ENCODE assay signal across 31 mouse cellular contexts in genomic region chr16:16222651-16223050, GRCm38 (mm10). TPM values are rescaled to one million over a fixed set of nuclear protein-coding genes. Genes with fewer than 3 reads are reported as not detected.
DNase-seq lines count a peak whose midpoint lies in the region; ATAC-seq and TF ChIP-seq lines count a peak whose summit lies in the region.
"Had no signal": no experiment of that assay in that cellular context is flagged by ENCODE, and none has a peak within 500 bp of the region (broad histone marks: within the 10 kb centered on the region; RNA-seq: fewer than 3 reads in every experiment).

No protein-coding gene starts in this region.

- 35% methylated on average over 1 of the region's 1 CpGs for WGBS in embryonic facial prominence, embryonic 13.5 days
- 57% methylated on average over 1 of the region's 1 CpGs for WGBS in embryonic facial prominence, embryonic 10.5 days
- 40% methylated on average over 1 of the region's 1 CpGs for WGBS in heart, embryonic 12.5 days
- 76% methylated on average over 1 of the region's 1 CpGs for whole genome bisulfite sequencing in neural tube, embryonic 14.5 days
- 62% methylated on average over 1 of the region's 1 CpGs for WGBS in midbrain, embryonic 11.5 days

- no peaks in the 10 kb centered on the region for H3K36me3 ChIP-seq in embryonic facial prominence, embryonic 13.5 days
- 0 out of 2 replicates have a peak, but pooled peaks cover 2% of the 10 kb centered on the region for H3K36me3 ChIP-seq in embryonic facial prominence, embryonic 10.5 days (replicated peaks)
- peaks cover 14% of the 10 kb centered on the region for H3K36me3 ChIP-seq in heart, embryonic 12.5 days
- no peaks in the 10 kb centered on the region for H3K36me3 ChIP-seq in neural tube, embryonic 14.5 days (ENCODE audit: control insufficient read depth, insufficient read depth, low read length)
- no peaks in the 10 kb centered on the region for H3K36me3 ChIP-seq in midbrain, embryonic 11.5 days (ENCODE audit: control insufficient read depth, insufficient read depth, low read length)
- H3K36me3 ChIP-seq: hindbrain, embryonic 12.5 days; intestine, embryonic 15.5 days; midbrain, embryonic 15.5 days had no signal

- H3K4me3 ChIP-seq in embryonic facial prominence, embryonic 13.5 days = no peak overlapping the region
- no peak overlapping the region for H3K4me3 ChIP-seq in embryonic facial prominence, embryonic 10.5 days
- no peak overlapping the region for H3K4me3 ChIP-seq in heart, embryonic 12.5 days
- no peak overlapping the region for H3K4me3 ChIP-seq in layer of hippocampus, adult 2 months
- H3K4me3 ChIP-seq in neural tube, embryonic 14.5 days (ENCODE audit: low read depth, low read length) = no peak overlapping the region
- H3K4me3 ChIP-seq in midbrain, embryonic 11.5 days (ENCODE audit: low read depth, low read length) = no peak overlapping the region
- H3K4me3 ChIP-seq: hindbrain, embryonic 12.5 days; intestine, embryonic 15.5 days; midbrain, embryonic 15.5 days had no signal

- H3K9ac ChIP-seq in embryonic facial prominence, embryonic 13.5 days = no peak overlapping the region
- no peak overlapping the region for H3K9ac ChIP-seq in heart, embryonic 12.5 days
- no peak overlapping the region for H3K9ac ChIP-seq in neural tube, embryonic 14.5 days (replicated peaks; ENCODE audit: low read depth, low read length)
- H3K9ac ChIP-seq in midbrain, embryonic 11.5 days (ENCODE audit: low read length) = no peak overlapping the region
- H3K9ac ChIP-seq: hindbrain, embryonic 12.5 days; intestine, embryonic 15.5 days; liver, embryonic 14.5 days; midbrain, embryonic 15.5 days had no signal

- TF ChIP-seq CTCF in layer of hippocampus, adult 2 months (conservative IDR thresholded peaks at IDR 0.05) = no peak

- H3K27me3 ChIP-seq in embryonic facial prominence, embryonic 13.5 days = no peaks in the 10 kb centered on the region
- H3K27me3 ChIP-seq in embryonic facial prominence, embryonic 10.5 days (replicated peaks; ENCODE audit: low read depth, poor library complexity, severe bottlenecking) = no peaks in the 10 kb centered on the region
- H3K27me3 ChIP-seq in heart, embryonic 12.5 days (replicated peaks) = no peaks in the 10 kb centered on the region
- H3K27me3 ChIP-seq in neural tube, embryonic 14.5 days (ENCODE audit: control insufficient read depth, insufficient read depth, low read length) = no peaks in the 10 kb centered on the region
- no peaks in the 10 kb centered on the region for H3K27me3 ChIP-seq in midbrain, embryonic 11.5 days (ENCODE audit: control insufficient read depth, insufficient read depth, low read length)
- H3K27me3 ChIP-seq: CH12.LX; hindbrain, embryonic 12.5 days; intestine, embryonic 15.5 days; midbrain, embryonic 15.5 days had no signal

- H3K27ac ChIP-seq in embryonic facial prominence, embryonic 13.5 days = no peak overlapping the region
- H3K27ac ChIP-seq in embryonic facial prominence, embryonic 10.5 days (replicated peaks) = no peak overlapping the region
- peak overlapping the region; percentile 97; the same call in 1 of the 2 replicates for H3K27ac ChIP-seq in heart, embryonic 12.5 days (ENCODE audit: poor library complexity, severe bottlenecking)
- H3K27ac ChIP-seq in layer of hippocampus, adult 2 months = peak overlapping the region; percentile 64
- no peak overlapping the region for H3K27ac ChIP-seq in neural tube, embryonic 14.5 days (ENCODE audit: low read depth, low read length)
- no peak overlapping the region for H3K27ac ChIP-seq in midbrain, embryonic 11.5 days (ENCODE audit: low read depth, low read length)
- H3K27ac ChIP-seq: hindbrain, embryonic 12.5 days; hindbrain, postnatal 0 days; intestine, embryonic 15.5 days; kidney, postnatal 0 days; liver, embryonic 14.5 days; midbrain, embryonic 15.5 days; stomach, postnatal 0 days had no signal

- DNase-seq in embryonic facial prominence, embryonic 10.5 days (ENCODE audit: low spot score) = no peak
- DNase-seq in heart, postnatal 4 days = no peak
- no peak for DNase-seq in layer of hippocampus, adult 2 months (ENCODE audit: low spot score in 2 of 2)
- no peak for DNase-seq in layer of hippocampus, postnatal 36 days
- no peak for DNase-seq in midbrain, embryonic 11.5 days (ENCODE audit: low spot score, missing footprints)
- DNase-seq: adrenal gland, adult 8-10 months; cerebellum, adult 2 months; cerebellum, postnatal 14 days; gastrocnemius, postnatal 14 days; kidney, adult 2 months; layer of hippocampus, adult 9-11 months; liver; lung, adult 2 months; lung, postnatal 14 days; right cerebral cortex, adult 18-20 months; spleen, adult 18-20 months; thymus, adult 18-20 months; thymus, postnatal 25 days had no signal

- ATAC-seq in embryonic facial prominence, embryonic 13.5 days (ENCODE audit: insufficient number of reproducible peaks, insufficient read depth, low FRiP score, low TSS enrichment, low read depth) = peak; percentile 52; the same call in 1 of the 2 replicates
- ATAC-seq in heart, embryonic 12.5 days (ENCODE audit: insufficient number of reproducible peaks, low FRiP score) = no peak
- ATAC-seq in neural tube, embryonic 14.5 days (ENCODE audit: low read depth) = peak; percentile 44; the same call in 1 of the 2 replicates
- no peak for ATAC-seq in midbrain, embryonic 11.5 days (ENCODE audit: low FRiP score)
- ATAC-seq: forebrain, embryonic 14.5 days; hindbrain, postnatal 0 days; intestine, embryonic 15.5 days; midbrain, embryonic 15.5 days had no signal

- no peaks in the 10 kb centered on the region for H3K9me3 ChIP-seq in embryonic facial prominence, embryonic 13.5 days
- H3K9me3 ChIP-seq in embryonic facial prominence, embryonic 10.5 days = no peaks in the 10 kb centered on the region
- no peaks in the 10 kb centered on the region for H3K9me3 ChIP-seq in heart, embryonic 12.5 days (replicated peaks)
- H3K9me3 ChIP-seq in neural tube, embryonic 14.5 days (ENCODE audit: control insufficient read depth, low read length) = no peaks in the 10 kb centered on the region
- no peaks in the 10 kb centered on the region for H3K9me3 ChIP-seq in midbrain, embryonic 11.5 days (ENCODE audit: control insufficient read depth, low read length)
- H3K9me3 ChIP-seq: hindbrain, embryonic 12.5 days; intestine, embryonic 15.5 days; midbrain, embryonic 15.5 days had no signal

- no peak overlapping the region for H3K4me2 ChIP-seq in embryonic facial prominence, embryonic 13.5 days
- 0 out of 2 replicates have a peak overlapping the region, but pooled peaks have one; percentile 10 for H3K4me2 ChIP-seq in heart, embryonic 12.5 days
- no peak overlapping the region for H3K4me2 ChIP-seq in neural tube, embryonic 14.5 days (ENCODE audit: low read depth, low read length)
- no peak overlapping the region for H3K4me2 ChIP-seq in midbrain, embryonic 11.5 days
- H3K4me2 ChIP-seq: hindbrain, embryonic 12.5 days; intestine, embryonic 15.5 days; midbrain, embryonic 15.5 days had no signal

- H3K4me1 ChIP-seq in embryonic facial prominence, embryonic 13.5 days = no peaks in the 10 kb centered on the region; the same call in 1 of the 2 replicates
- H3K4me1 ChIP-seq in embryonic facial prominence, embryonic 10.5 days = peaks cover 26% of the 10 kb centered on the region
- H3K4me1 ChIP-seq in heart, embryonic 12.5 days (replicated peaks) = peaks cover 55% of the 10 kb centered on the region
- no peaks in the 10 kb centered on the region for H3K4me1 ChIP-seq in neural tube, embryonic 14.5 days (ENCODE audit: control insufficient read depth, insufficient read depth, low read length)
- H3K4me1 ChIP-seq in midbrain, embryonic 11.5 days (ENCODE audit: control insufficient read depth, insufficient read depth, low read length) = peaks cover 2% of the 10 kb centered on the region; the same call in 1 of the 2 replicates
- H3K4me1 ChIP-seq: hindbrain, embryonic 12.5 days; midbrain, embryonic 15.5 days had no signal

RNA-seq across cellular contexts. Expression of gene Pkp2, which starts 9.5 kb away (rescaled TPM):
- 2.3 and 3.3 TPM in 2 replicates for polyA plus RNA-seq in embryonic facial prominence, embryonic 13.5 days (2015; fragmentation: Nextera tagmentation; extraction: Ambion mirVana)
- polyA plus RNA-seq in embryonic facial prominence, embryonic 10.5 days (2016; fragmentation: Nextera tagmentation; extraction: Ambion mirVana) = 5.8 and 6.0 TPM in 2 replicates
- 131 and 133 TPM in 2 replicates for polyA plus RNA-seq in heart, embryonic 12.5 days (2016; fragmentation: Nextera tagmentation; extraction: Ambion mirVana)
- total RNA-seq in heart, postnatal 4 days (2021) = 100 to 1,000 TPM; 160 to 171 TPM
- total RNA-seq in layer of hippocampus, adult 2 months (2021) = 10 to 100 TPM; 48.9 to 56.3 TPM
- 10 to 100 TPM; 47.4 to 57.3 TPM for total RNA-seq in layer of hippocampus, postnatal 36 days (2021)
- polyA plus RNA-seq in neural tube, embryonic 14.5 days (2014; fragmentation: Nextera tagmentation; extraction: Ambion mirVana) = 2.0 and 2.2 TPM in 2 replicates
- polyA plus RNA-seq in midbrain, embryonic 11.5 days (2014; fragmentation: Nextera tagmentation; extraction: Ambion mirVana) = 4.2 and 5.5 TPM in 2 replicates
- total RNA-seq: granulocyte monocyte progenitor cell, adult 5-6 weeks had no signal

Comparison
In these comparisons a context has a peak if more than half of its experiments do, and no peak if none do; other contexts are left out.
1. ATAC-seq: peak in embryonic facial prominence, embryonic 13.5 days (single experiment) and neural tube, embryonic 14.5 days (single experiment); none in heart, embryonic 12.5 days (single experiment) and midbrain, embryonic 11.5 days (single experiment).
2. H3K27ac ChIP-seq: peak in heart, embryonic 12.5 days (single experiment) and layer of hippocampus, adult 2 months (single experiment); none in embryonic facial prominence, embryonic 13.5 days (single experiment), embryonic facial prominence, embryonic 10.5 days (single experiment), neural tube, embryonic 14.5 days (single experiment) and midbrain, embryonic 11.5 days (single experiment).
3. RNA of gene Pkp2, which starts 9.5 kb away (polyA plus RNA-seq): 131 to 133 TPM in heart, embryonic 12.5 days; 5.8 to 6.0 TPM in embryonic facial prominence, embryonic 10.5 days, 4.2 to 5.5 TPM in midbrain, embryonic 11.5 days, 2.3 to 3.3 TPM in embryonic facial prominence, embryonic 13.5 days and 2.0 to 2.2 TPM in neural tube, embryonic 14.5 days; every median in the first group is over 10 times any median in the second.